Mouse (Mus musculus) brain, embryonic 14.5 days (tissue): ENCODE measurements around the gene Mlx.

ENCODE experiments used
- CTCF ChIP-seq: fragments of 200-500 bp; IDR thresholded peaks from 2 replicates; pipeline ENCODE4 v1.5.1; 2012; ENCODE audit warnings: inconsistent platforms, mild to moderate bottlenecking, moderate library complexity, borderline replicate concordance; ENCODE audit not compliant: insufficient read depth, insufficient read length; ENCODE audit errors: extremely low read depth
- POLR2A ChIP-seq: fragments of 200-500 bp; IDR thresholded peaks from 2 replicates; pipeline ENCODE4 v1.6.1; 2012; ENCODE audit warnings: mild to moderate bottlenecking, inconsistent platforms, borderline replicate concordance; ENCODE audit not compliant: poor library complexity, insufficient read depth, insufficient read length, severe bottlenecking; ENCODE audit errors: extremely low read depth

DNA sequence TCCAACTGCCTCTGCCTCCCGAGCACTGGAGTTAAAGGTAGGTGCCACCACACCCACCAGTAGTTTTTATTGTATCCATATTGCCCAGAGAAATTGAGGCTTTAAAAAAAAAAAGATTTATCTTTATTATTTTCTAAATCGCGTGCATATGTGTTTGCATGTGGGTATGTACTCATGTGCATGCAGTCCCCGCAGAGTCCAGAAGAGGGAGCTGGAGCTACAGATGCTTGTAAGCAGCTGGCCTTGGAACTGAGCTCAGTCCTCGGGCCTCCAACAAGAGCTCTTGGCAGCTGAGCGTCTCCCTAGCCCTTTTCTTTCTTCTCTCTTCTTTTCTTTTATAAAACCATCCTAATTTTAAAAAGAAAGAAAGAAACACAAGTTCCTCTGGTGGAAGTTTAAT, 44.6 kb downstream of the Mlx start:
- TF ChIP-seq CTCF, result peak; percentile 37; the same call in 1 of the 2 replicates
- no peak for TF ChIP-seq POLR2A
